Mouse (Mus musculus): ENCODE measurements at regions not wholly inside any gene's neighbourhood (a gene's known extent, or its start where the extent isn't known, plus 50 kb on each side); places are given as distances from the start of the nearest gene placed in this dataset.

GRCm38 (mm10) chr12:44145321-44145720 lies 64.8 kb downstream of the Dnajb9 start:
- DNase-seq (ENCODE audit: low read depth), result no peak

- no peak for DNase-seq (ENCODE audit: low read depth)
Measured at GRCm38 (mm10) chr12:44139026-44139425, 71.1 kb downstream of the Dnajb9 start.

DNA sequence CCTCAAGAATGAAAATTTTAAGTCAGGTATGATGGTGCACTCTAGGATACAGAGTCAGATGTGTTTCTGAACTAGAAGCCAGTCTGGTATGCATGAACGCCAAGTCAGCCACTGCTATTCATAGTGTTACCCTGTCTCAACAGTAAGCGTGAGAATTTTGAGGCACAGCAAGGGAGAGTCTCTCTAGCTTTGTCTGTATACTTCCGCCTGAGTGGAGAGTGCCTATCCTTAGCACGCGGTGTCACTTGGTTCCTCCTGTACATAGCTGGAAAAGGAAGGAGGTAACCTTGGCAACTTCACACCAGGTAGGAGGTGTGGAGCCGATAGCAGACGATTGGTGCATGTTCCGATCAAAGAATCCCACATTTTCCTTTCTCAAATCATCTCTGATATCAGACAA lies 81.3 kb downstream of the Dnajb9 start:
- DNase-seq (ENCODE audit: low read depth), result no peak

DNA sequence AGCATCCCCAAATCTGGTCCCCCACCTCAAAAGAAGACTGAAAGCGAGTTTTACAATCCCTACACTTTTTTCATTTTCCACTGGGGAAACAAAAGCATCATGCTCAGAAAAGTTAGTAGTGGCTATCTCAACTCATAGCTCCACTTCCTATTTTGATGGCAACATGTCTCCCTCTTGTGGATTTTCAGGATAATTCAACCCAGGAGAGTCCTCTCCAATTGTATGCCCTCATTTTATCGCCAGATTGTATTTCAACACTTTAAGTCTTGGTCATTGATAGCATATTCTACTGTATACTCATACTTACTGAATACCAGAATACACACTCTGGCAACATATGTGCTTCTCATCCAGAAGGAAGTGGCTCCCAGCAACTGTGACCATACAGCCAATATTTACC lies 105.0 kb downstream of the Dnajb9 start:
- peak; percentile 50 for DNase-seq (ENCODE audit: low read depth)

GRCm38 (mm10) chr12:44099188-44099587 lies 110.9 kb downstream of the Dnajb9 start:
- DNase-seq (ENCODE audit: low read depth), result no peak

GRCm38 (mm10) chr12:44071766-44072165 lies 138.4 kb downstream of the Dnajb9 start:
- DNase-seq (ENCODE audit: low read depth), result no peak

GRCm38 (mm10) chr12:44056493-44057163 lies 153.5 kb downstream of the Dnajb9 start:
- no peak for DNase-seq (ENCODE audit: low read depth)

DNA sequence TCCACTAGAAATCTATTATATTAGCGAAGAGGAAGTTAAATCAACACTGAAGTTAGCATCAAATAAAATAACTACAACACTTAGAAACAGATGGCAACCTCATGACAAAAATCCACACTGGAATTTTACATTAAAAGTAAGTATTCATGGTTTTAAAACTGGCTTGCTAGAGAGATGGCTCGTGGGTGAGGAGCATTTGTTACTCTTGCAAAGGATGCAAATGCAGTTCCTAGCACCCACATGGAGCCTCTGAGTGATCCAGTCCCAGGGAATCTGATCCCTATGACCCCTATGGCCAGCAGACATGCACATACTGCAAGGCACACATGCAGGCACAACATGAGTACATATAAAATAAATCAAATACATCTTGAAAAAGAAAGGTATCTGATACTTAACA lies 164.3 kb downstream of the Dnajb9 start:
- DNase-seq (ENCODE audit: low read depth), result no peak

GRCm38 (mm10) chr12:44044388-44045105 lies 165.6 kb downstream of the Dnajb9 start:
- no peak for DNase-seq (ENCODE audit: low read depth)

GRCm38 (mm10) chr12:44006795-44007194 lies 203.3 kb downstream of the Dnajb9 start:
- no peak for DNase-seq (ENCODE audit: low read depth)

DNA sequence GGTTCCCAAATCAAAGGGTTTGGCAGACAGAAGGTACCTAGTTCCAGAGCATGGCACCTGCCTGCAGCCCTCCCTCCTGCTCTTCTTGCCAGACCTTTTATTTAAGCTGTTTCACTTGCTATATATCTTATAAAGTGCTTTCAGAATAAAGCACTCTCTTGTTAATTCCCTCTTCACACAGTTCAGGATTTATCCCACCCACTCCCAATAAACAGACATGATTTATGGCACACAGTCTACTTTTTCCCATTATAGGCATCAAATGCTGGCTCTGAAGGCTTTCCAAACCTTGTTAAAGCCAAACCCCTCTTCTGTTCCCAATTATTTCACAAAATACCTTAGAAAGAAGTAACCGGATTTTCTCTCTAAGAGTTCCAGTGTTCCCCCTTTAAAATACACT lies 226.6 kb downstream of the Dnajb9 start:
- DNase-seq (ENCODE audit: low read depth), result no peak

- no peak for DNase-seq (ENCODE audit: low read depth)
Measured at GRCm38 (mm10) chr12:43963973-43964372, 246.2 kb downstream of the Dnajb9 start.

GRCm38 (mm10) chr12:43962551-43963120 lies 247.5 kb downstream of the Dnajb9 start:
- no peak for DNase-seq (ENCODE audit: low read depth)

DNA sequence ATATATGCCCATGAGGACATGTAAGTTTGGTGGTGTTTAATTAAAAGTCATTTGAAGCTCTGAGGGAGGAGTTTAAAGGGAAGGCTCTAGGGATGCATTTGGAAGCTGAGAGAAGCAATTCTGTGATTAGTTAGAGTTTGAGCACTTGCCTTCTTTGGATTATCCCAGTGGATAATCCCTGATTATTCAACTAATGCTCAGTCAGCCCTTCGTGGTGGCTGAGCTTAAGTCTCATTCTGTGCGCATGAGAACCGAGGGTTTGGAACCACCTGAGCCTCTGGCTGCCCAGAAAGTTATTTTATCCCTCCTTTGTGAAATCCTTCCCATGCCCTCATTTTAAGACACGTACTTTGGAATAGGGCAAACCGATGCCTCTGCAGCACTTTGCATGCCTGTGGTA lies 285.9 kb downstream of the Dnajb9 start:
- no peak for DNase-seq (ENCODE audit: low read depth)

GRCm38 (mm10) chr12:43920396-43920795 lies 289.7 kb downstream of the Dnajb9 start:
- no peak for DNase-seq (ENCODE audit: low read depth)

DNA sequence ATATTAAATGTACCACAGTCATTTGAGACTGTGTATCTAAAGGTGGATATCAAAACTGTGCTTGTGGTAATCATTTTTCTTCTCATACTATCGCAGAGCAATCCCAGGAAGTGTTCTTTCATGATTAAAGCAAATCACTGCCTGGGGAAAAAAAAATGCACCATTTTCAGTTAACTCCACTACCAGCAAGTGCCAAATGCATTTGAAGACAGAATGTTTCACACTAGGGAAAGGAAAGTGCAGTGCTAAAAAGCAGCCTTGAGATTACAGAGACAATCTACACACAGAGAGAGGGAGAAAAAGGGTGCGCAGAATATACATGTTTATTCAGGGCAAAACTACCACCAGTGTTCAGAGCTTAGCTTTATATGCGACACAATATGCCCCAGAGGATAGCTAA lies 291.0 kb downstream of the Dnajb9 start:
- DNase-seq (ENCODE audit: low read depth), result no peak

GRCm38 (mm10) chr12:43916779-43917178 lies 293.3 kb downstream of the Dnajb9 start:
- DNase-seq (ENCODE audit: low read depth), result no peak

GRCm38 (mm10) chr12:43899273-43899672 lies 310.9 kb downstream of the Dnajb9 start:
- DNase-seq (ENCODE audit: low read depth), result no peak

DNA sequence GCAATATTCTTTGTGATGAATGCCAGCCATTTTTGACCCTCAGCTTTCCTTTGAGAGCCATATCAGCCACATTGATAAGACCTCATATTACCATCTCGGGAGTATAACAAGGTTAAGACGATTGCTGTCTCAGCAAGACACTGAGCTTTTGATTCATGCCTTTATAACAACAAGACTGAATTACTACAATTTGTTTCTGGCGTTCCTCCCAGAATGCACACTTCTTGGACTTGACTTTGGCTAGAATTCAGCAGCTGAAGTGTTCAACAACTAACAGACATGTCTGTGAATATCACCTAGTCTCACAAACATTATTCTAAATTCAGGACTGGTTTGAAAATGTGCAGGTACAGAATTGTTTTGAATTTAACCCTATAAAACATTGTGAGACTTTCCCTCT lies 324.5 kb downstream of the Dnajb9 start:
- DNase-seq (ENCODE audit: low read depth), result no peak

GRCm38 (mm10) chr12:43860479-43860878 lies 349.6 kb downstream of the Dnajb9 start:
- DNase-seq (ENCODE audit: low read depth), result no peak

DNA sequence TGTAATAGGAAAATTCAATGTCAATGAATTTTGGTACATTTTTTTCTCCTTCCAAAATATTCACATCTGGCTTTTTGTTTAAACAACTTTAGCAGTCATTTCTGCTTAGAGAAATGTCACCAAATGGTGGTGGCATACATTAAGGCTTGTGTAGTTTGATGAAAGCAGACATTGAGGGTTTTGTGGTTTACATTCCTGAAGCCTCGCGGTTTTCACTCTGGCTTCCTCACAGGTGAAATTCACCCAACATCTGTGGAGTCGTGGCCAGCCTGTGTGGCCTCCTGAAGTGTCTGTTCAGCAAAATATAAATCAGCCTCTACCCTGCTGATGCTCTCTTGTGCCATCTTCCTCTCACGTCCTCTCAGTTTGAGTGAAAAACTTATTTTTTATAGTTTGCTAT lies 353.8 kb downstream of the Dnajb9 start:
- DNase-seq (ENCODE audit: low read depth), result no peak

- no peak for DNase-seq (ENCODE audit: low read depth)
Measured at GRCm38 (mm10) chr12:43852246-43852645, 357.9 kb downstream of the Dnajb9 start.

GRCm38 (mm10) chr12:43851264-43852009 lies 358.7 kb downstream of the Dnajb9 start:
- no peak for DNase-seq (ENCODE audit: low read depth)

Data from NIH3T3 (cell line).